Mouse (Mus musculus) liver, adult 2 months (tissue): ENCODE results near the gene Ryr1. TPM values are rescaled to one million over a fixed set of nuclear protein-coding genes. Genes with fewer than 3 reads are reported as not detected.
A peak's percentile ranks its signal among the peaks of the same experiment; 100 is the strongest.

Experiments used
- DNase-seq: peaks from one replicate; pipeline ENCODE4 v3.0.0-alpha.2; 2011; ENCODE audit warnings: low read depth, low spot score; ENCODE audit errors: extremely low read depth
- H3K27ac ChIP-seq: fragments of 200-500 bp; replicated peaks from 2 replicates; pipeline ENCODE4 v1.5.1; 2012; ENCODE audit warnings: low read depth, mild to moderate bottlenecking, control low read depth, inconsistent platforms, low read length; ENCODE audit not compliant: insufficient read depth
- H3K27me3 ChIP-seq: fragments of 200-500 bp; 2 replicates; pipeline ENCODE4 v1.6.1; 2012; ENCODE audit warnings: mild to moderate bottlenecking, moderate library complexity, low read length, inconsistent platforms; ENCODE audit not compliant: control insufficient read depth, insufficient read depth
- H3K36me3 ChIP-seq: fragments of 200-500 bp; 2 replicates; pipeline ENCODE4 v1.6.1; 2012; ENCODE audit warnings: low read length, inconsistent platforms; ENCODE audit not compliant: control insufficient read depth, insufficient read depth
- H3K4me1 ChIP-seq: fragments of 200-500 bp; 2 replicates; pipeline ENCODE4 v1.6.1; 2011; ENCODE audit warnings: low read length; ENCODE audit not compliant: control insufficient read depth, insufficient read depth
- H3K4me3 ChIP-seq: fragments of 200-500 bp; 2 replicates; pipeline ENCODE4 v1.5.1; 2011; ENCODE audit warnings: low read depth, mild to moderate bottlenecking, control low read depth, low read length, moderate library complexity; ENCODE audit not compliant: insufficient read depth
- H3K79me2 ChIP-seq: fragments of 200-500 bp; 2 replicates; pipeline ENCODE4 v1.6.1; 2012; ENCODE audit warnings: inconsistent platforms, mild to moderate bottlenecking, low read length, moderate library complexity; ENCODE audit not compliant: control insufficient read depth, insufficient read depth
- H3K9ac ChIP-seq: fragments of 200-500 bp; 2 replicates; pipeline ENCODE4 v1.6.1; 2012; ENCODE audit warnings: low read depth, mild to moderate bottlenecking, control low read depth, inconsistent platforms, low read length
- CTCF ChIP-seq: fragments of 200-500 bp; IDR thresholded peaks from 2 replicates; pipeline ENCODE4 v1.5.1; 2011; ENCODE audit warnings: low read depth, low read length, control low read depth
- POLR2A ChIP-seq: fragments of 200-500 bp; IDR thresholded peaks from 2 replicates; pipeline ENCODE4 v1.6.1; 2011; ENCODE audit warnings: low read length, control low read depth; ENCODE audit not compliant: insufficient read depth; ENCODE audit errors: extremely low read depth
- WGBS: fragments of 180-500 bp; shearing (Covaris S2); methylation state at CpG from one replicate; pipeline ENCODE4 v1.1.7; 2018; 5-methylcytosine and 5-hydroxymethylcytosine counted together
- polyA plus RNA-seq: library from polyadenylated mRNA; depleted of rRNA; stranded (reverse); fragments of >200 nt; gene quantifications from 2 replicates; pipeline ENCODE4 v1.2.3, GENCODE M21; 2012
- total RNA-seq: library from RNA; depleted of rRNA; stranded (reverse); fragments of >200 nt; gene quantifications from 2 replicates; pipeline ENCODE4 v1.2.3, GENCODE M21; 2014

Gene Ryr1
- total and polyA plus RNA-seq, 2 experiments, result 0.01 to 0.46 TPM

DNA sequence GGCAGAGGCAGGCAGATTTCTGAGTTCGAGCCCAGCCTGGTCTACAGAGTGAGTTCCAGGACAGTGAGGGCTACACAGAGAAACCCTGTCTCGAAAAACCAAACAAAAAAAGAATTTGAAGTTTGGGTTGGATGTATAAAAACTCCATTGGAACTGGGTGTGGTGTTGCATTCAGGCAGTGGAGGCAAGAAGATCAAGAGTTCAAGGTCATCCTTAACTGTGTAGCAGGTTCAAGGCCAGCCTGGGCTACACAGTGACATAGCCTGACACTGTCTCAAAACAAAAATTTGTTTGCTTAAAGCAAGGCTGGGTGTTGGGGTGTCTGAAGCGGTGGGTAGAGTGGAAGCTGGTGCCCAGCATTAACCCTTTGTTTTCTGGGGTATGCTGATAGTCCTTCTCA, 131.6 kb downstream of the Ryr1 start:
- Histone ChIP-seq H3K4me3 (no peak overlapping the region), H3K4me1 (no peaks in the 10 kb centered on the region), H3K36me3 (no peaks in the 10 kb centered on the region), H3K9ac (no peak overlapping the region), H3K79me2 (no peaks in the 10 kb centered on the region), H3K27ac (no peak overlapping the region), H3K27me3 (no peaks in the 10 kb centered on the region)
- DNase-seq, result no peak
- TF ChIP-seq POLR2A (no peak), CTCF (no peak)
- WGBS, result 78% methylated on average over 3 of the region's 3 CpGs

- no peak for DNase-seq
- no peak overlapping the region for H3K27ac ChIP-seq
- no peak overlapping the region for H3K4me3 ChIP-seq
- WGBS, result 95% methylated on average over 3 of the region's 3 CpGs
- no peaks in the 10 kb centered on the region for H3K4me1 ChIP-seq
- no peaks in the 10 kb centered on the region for H3K27me3 ChIP-seq
- TF ChIP-seq POLR2A (no peak), CTCF (no peak)
- no peak overlapping the region for H3K9ac ChIP-seq
- no peaks in the 10 kb centered on the region for H3K79me2 ChIP-seq
- H3K36me3 ChIP-seq, result no peaks in the 10 kb centered on the region
Observed at GRCm38 (mm10) chr7:28992997-28993396, 132.0 kb downstream of the Ryr1 start.

GRCm38 (mm10) chr7:28991616-28992015, 133.4 kb downstream of the Ryr1 start:
- Histone ChIP-seq H3K36me3 (no peaks in the 10 kb centered on the region), H3K79me2 (no peaks in the 10 kb centered on the region), H3K4me3 (no peak overlapping the region), H3K27ac (no peak overlapping the region), H3K4me1 (no peaks in the 10 kb centered on the region), H3K9ac (no peak overlapping the region), H3K27me3 (no peaks in the 10 kb centered on the region)
- DNase-seq, result no peak
- 71% methylated on average over 5 of the region's 5 CpGs for WGBS
- TF ChIP-seq CTCF (peak; percentile 63), POLR2A (no peak)

- 63% methylated on average over 13 of the region's 14 CpGs for WGBS
Observed at GRCm38 (mm10) chr7:28990766-28991273, 134.2 kb downstream of the Ryr1 start.

GRCm38 (mm10) chr7:28985207-28985606, 139.8 kb downstream of the Ryr1 start:
- H3K4me1 ChIP-seq, result peaks cover 5% of the 10 kb centered on the region
- TF ChIP-seq POLR2A (no peak), CTCF (no peak)
- peaks cover 5% of the 10 kb centered on the region; the same call in 1 of the 2 replicates for H3K79me2 ChIP-seq
- 80% methylated on average over 7 of the region's 7 CpGs for WGBS
- H3K36me3 ChIP-seq, result no peaks in the 10 kb centered on the region
- H3K27ac ChIP-seq, result no peak overlapping the region
- no peak for DNase-seq
- no peak overlapping the region for H3K9ac ChIP-seq
- H3K4me3 ChIP-seq, result no peak overlapping the region
- no peaks in the 10 kb centered on the region for H3K27me3 ChIP-seq

More at GRCm38 (mm10) chr7:28990766-28991273, 134.2 kb downstream of the Ryr1 start:
- Histone ChIP-seq H3K27ac (no peak overlapping the region), H3K4me3 (no peak overlapping the region), H3K4me1 (no peaks in the 10 kb centered on the region), H3K27me3 (no peaks in the 10 kb centered on the region), H3K36me3 (no peaks in the 10 kb centered on the region), H3K9ac (no peak overlapping the region), H3K79me2 (no peaks in the 10 kb centered on the region)
- DNase-seq, result no peak
- TF ChIP-seq CTCF, result no peak
- no peak for TF ChIP-seq POLR2A

- Histone ChIP-seq H3K9ac (no peak overlapping the region), H3K27me3 (no peaks in the 10 kb centered on the region), H3K27ac (no peak overlapping the region), H3K4me1 (peaks cover 6% of the 10 kb centered on the region), H3K4me3 (no peak overlapping the region), H3K79me2 (peaks cover 5% of the 10 kb centered on the region; the same call in 1 of the 2 replicates), H3K36me3 (no peaks in the 10 kb centered on the region; the same call in 1 of the 2 replicates)
- 96% methylated on average over 1 of the region's 1 CpGs for WGBS
- TF ChIP-seq CTCF (no peak), POLR2A (no peak)
- no peak for DNase-seq
Observed at GRCm38 (mm10) chr7:28984452-28984851, 140.5 kb downstream of the Ryr1 start.
